Mouse (Mus musculus) kidney, postnatal 10 days (tissue): Measurements from ENCODE around the gene Gsdma2.
"Not testable (repeated sequence)": the region's sequence is repeated elsewhere in the genome, so short reads cannot be mapped to it uniquely, and the experiment has no call there.

Experiments
- DNase-seq: peaks from one replicate; pipeline ENCODE4 v3.0.0; 2021; ENCODE audit warnings: mixed read lengths

Gsdma2 gene

DNA sequence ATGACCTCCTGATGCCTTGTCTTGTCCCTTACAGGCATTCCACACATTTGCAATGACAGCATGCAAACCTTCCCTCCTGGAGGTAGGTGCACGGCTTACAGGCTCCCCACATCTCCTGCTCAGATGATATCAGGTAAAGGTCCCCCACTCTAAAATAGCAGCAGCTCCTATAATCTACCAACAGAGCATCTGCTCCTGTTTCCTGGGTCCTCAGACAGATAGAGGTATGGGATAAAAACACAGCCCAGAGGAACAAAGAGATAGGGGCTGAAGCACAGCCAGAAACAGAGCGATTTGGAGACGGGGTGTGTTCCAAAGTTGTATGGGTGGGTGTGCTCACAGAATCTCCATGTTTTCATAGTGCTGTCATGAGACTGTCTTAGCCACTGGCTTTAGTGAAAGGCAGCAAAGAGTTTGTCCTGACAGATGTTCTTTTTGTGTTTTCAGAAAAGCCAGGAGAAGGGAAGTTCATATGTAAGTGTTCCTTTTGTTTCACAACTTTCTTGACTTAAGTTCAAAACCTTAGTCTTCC is 24.8 kb downstream of the Gsdma2 start:
- no peak for DNase-seq

DNA sequence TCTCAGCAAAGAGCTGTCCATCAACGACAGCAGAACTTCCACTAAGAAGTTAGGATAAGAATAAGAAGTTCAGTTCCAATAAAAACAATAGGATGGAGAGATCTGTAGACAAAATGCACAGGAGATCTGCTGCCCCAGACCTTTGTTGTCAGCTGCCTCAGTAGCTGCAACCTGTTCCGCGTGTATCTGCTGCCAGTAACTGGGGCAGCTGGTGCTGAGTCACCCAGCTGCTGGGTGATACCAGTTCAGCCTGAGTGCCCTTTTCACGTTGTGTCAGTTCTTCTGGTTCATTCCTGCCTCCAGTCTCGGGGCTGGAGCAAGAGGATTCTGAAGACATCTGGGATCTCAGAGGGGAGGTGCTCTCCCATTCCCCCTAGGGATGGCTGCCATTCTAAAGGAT is 25.3 kb downstream of the Gsdma2 start:
- DNase-seq = no peak

DNA sequence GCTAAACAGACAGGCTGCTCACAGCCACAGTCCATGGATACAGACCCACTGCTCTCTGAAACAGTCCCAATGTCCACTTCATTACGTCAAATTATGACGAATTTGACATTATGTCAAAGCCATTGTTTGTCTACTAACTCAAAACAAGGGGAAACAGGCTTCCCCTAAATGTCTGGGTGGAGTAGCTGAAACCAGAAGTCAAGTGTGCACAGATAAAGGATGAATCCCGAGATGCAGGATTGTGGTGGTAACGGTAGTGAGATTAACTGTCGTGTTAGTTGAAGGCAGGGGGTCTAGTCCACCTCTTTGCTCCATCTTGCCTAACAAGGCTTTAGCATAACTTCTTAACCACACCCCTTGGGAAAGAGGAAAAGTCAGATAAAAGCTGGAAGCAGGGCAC is 25.9 kb downstream of the Gsdma2 start:
- no peak for DNase-seq

DNA sequence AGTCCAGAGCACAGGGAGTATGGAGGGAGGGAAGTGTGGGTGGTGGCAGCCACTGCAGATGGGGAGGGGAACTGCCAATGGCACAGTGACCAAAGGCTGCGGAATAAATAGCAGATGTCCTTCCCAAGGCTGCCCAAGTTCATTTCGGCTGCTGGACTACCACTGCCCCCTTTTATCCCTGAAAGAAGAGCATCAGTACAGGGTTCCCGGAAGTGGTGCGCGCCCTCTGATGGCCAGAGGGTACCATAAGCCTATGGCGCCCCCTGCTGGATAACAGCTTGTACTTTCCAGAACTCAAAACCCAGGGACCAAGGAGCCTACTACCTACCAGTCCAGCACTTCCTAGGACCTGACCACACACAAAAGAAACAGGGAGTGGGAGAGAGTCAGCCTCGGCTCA is 26.6 kb downstream of the Gsdma2 start:
- DNase-seq = peak; percentile 77

DNA sequence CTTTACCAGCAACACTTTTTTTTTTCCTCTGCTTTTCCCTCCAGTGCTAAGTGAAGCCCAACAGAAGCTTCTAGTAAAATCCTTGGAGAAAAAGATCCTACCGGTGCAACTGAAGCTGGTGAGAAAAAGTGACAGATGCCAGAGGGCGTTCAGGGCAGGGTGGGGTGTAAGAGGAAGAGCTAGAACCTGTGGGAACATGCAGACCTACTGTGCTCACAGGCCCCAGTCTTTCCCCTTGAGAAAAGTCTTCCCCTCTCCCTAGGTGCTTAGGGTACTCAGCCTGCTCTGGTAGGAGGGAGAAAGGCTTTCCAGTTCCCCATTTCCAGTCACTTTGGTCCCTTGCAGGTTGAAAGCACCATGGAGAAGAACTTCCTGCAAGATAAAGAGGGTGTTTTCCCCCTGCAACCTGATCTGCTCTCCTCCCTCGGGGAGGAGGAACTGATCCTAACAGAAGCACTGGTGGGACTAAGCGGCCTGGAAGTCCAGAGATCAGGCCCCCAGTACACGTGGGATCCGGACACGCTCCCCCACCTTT is 29.3 kb downstream of the Gsdma2 start:
- DNase-seq = no peak

DNA sequence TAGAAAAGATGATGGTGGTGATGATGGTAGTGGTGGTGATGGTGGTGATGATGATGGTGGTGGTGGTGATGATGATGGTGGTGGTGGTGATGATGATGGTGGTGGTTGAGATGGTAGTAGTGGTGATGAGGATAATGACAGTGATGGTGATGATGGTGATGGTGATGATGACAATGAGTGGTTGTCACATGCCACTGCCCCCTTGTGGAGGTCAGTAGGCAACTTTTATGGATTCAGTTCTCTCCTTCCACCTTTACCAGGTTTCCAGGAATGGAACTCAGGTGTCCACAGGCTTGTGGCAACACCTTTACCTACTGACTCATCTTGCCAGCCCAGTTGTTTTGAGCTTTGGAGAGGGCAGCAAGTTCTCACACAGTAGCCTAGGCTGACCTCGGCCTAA is 33.5 kb downstream of the Gsdma2 start:
- no peak for DNase-seq

DNA sequence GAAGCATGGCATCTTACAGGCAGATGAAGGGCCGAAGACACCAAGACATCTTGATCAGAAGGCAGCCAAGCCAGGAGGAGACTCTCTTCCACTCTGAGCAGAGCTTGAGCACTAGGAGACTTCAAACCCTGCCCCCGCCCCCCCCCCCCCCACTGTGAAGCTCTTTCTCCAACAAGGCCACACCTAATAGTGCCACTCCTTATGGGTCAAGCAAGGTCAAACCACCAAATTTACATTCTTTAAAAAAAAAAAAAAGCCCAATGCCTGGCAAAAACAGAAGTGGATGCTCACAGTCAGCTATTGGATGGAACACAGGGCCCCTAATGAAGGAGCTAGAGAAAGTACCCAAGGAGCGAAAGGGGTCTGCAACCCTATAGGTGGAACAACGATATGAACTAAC is 34.0 kb downstream of the Gsdma2 start:
- not testable (repeated sequence) for DNase-seq

DNA sequence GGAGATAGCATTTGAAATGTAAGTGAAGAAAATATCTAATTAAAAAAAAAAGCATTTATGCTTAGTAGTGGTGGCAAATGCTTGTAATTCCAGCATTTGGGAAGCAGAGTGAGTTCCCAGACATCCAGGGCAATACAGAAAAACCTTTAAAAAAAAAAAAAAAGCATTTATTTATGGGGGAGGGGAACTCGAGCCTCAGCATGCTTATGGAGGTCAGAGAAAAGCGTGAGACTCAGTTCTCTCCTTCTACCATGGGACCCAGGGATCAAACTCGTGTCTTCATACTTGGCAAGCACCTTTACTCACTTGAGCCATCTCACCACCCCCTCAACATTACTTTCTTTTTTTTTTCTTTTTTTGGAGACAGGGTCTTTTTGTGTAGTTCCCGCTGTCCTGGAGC is 34.6 kb downstream of the Gsdma2 start:
- no peak for DNase-seq

DNA sequence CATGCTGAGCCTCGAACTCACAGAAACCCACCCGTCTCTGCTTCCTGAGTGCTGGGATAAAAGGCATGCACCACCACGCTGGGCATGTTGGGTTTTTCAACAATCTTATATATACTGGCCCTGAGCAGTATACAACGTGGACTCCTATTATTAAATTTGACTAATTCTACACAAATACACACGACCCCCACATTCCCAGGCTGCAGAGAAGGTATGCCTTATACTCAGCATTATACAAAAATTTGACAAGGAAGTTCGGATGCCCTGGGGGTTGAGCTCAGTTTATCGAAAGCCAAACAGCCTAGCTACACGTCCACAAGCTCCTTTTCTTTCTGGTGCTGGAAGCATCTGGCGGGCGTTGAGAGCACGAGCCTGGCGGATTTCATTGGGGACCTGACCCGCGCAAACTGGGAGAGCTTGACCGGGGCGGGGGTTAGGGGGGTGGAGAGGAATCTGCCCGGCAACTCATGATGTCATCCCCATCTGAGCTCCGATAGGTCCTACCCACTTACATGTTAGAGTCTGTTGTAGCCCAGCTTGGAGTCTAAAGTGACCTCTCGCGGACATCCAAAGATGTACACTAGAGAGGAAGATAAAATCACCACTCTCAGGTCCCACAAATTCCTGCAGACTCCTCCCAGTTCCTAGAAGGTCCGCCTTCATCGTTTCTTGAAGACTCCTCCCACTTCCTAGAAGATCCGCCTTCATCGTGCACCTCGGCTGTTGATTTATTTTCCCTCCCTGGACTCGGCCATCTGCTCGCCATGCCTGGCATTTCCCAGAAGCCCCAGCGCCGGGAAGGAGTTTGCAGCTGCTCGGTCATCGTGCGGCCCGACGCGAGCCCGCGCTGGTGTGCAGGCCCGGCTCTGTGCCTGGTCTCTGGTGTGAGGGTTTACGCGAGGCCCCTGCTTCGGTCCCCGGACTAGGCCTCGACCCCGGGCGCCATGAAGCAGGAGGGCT is 35.5 kb downstream of the Gsdma2 start, which contains the start of gene Psmd3:
Gene Psmd3 (plus strand): TSS at position 769 of the 960 bp plus-strand sequence.
- peak; percentile 96 for DNase-seq

DNA sequence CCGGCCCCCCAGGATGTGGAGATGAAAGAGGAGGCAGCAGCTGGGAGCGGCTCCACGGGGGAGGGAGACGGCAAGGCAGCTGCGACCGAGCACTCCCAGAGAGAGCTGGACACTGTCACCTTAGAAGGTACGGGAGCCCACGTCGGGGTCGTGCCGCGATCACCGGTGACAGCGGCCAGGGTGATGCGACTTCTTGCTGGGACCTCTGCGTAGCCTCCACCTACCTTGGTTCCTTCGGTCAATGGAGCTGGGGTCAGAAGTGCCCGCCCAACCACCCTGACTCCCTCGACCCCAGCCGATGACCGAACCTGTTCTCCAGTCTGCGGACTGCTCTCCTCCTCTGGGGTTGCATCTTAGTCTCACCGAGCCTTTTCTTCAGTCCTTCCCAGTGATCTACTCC is 36.3 kb downstream of the Gsdma2 start:
- DNase-seq = no peak

DNA sequence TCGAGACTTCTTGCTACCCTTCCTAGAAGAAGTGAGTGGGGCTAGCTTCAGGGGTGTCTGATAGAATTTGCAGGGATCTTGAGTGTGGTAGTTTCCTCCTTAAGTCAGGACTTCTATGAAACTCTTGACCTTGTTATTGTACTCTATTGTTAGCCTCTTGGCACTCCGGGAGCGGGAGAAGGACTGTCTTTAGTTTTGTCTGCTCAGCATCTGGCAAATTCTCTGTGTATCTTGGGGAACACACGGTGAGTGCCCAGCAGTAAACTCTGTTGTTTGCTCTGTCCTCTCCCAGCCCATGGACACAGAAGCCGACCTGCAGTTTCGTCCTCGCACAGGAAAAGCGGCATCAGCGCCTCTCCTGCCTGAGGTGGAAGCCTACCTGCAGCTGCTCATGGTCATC is 39.1 kb downstream of the Gsdma2 start:
- no peak for DNase-seq

DNA sequence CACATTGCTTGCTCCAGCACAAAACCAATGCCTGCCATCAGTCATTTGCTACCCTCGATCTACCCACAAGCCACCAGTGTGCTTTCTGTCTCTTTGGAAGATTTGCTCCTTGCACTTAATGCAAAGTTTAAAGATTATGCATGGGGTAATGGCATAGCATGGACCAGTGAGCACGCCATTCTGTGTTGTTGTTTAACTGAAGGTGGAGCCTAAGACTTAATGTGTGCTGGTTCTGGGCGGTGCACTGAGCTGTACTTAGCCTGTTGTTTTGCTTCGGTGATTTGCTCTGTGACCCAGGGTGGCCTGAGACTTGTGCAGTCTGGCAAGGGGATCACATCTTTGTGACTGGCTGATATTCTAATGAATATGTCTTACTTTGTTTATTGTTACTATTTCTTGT is 40.4 kb downstream of the Gsdma2 start:
- peak; percentile 69 for DNase-seq

DNA sequence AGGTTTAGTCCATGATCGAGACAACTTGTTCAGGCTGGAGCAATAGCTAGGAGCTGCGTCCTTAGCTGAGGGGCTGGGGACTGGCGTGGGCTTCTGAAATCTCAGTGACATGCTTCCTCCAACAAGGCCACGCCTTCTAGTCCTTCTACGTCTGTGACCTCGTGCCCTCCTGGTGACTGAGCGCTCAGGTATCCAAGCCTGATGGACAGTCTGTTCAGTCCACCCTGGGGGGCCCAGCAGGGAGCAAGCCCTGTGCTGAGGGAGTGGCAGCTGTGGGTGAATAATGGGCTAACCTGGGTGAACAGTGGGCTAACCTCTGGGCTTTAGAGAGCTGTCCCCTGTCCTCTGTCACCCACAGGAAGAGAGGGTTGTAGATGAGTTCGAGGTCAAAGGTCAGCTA is 41.5 kb downstream of the Gsdma2 start:
- DNase-seq = no peak

DNA sequence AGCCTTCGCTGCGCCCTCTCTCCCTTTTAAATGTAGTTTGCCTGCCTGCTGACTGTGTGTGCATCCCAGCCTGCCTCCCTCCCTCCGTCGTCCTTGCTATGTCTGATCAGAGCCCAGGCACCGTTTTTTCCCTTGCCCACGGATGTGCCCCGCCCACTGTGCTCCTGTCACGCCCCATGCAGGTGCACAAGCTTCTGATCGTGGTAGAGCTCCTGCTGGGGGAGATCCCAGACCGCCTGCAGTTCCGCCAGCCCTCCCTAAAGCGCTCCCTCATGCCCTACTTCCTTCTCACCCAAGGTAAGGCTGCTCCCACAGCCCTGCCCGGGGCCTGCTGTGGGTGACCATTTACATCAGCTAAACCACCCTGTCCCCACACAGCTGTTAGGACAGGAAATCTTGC is 46.6 kb downstream of the Gsdma2 start:
- no peak for DNase-seq

DNA sequence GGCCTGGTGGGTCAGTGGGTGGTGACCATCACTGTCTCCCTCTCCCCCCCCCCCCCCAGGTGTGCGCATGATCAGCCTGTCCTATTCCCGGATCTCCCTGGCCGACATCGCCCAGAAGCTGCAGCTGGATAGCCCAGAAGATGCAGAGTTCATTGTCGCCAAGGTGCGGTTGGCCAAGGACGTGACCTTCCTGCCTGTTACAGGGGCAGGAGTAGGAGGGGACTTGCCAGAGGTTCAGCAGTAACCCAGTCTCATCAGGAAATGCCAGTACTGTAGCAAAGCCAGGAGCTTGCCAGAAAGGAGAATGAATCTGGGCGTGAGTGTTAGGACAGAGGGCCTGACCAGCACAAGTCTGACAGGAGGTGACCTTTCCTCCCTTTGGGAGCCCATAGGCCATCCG is 47.2 kb downstream of the Gsdma2 start:
- DNase-seq = no peak

DNA sequence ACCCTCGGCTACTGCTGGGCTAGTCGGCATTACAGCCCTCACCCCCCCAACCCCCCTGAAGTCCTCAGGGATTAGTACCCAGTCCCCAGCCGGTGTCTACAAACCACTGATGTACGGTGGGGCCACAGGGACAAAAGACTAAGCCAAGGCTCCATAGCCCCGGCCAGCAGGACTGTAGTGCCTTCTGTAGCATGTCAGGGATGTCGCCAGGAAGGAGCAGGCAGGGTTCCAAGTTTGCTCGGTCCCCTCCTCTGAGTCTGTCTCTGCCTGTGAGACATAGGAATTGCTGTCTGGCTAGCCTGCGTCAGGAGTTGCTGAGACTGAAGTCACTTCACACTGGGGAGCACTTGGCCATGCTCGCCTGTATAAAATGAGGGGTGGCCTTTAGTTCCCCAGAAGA is 47.7 kb downstream of the Gsdma2 start:
- DNase-seq = peak; percentile 47

DNA sequence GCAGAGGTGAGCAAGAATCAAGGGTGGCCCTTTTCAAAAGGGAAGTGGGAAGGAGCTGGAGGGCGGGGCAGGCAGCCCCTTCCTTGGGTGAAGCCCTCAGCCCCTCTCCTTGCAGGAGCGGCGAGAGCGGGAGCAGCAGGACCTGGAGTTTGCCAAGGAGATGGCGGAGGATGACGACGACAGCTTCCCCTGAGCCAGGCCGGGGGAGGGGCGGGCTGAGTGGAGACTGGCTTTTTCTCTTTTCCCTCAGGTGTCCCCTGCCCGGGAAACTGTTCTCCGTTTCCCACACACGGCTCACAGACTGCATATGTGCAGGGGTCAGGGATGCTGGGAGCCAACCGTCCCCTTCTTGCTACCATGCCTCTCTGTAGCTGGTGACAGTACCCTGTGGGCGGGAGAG is 48.8 kb downstream of the Gsdma2 start:
- DNase-seq = no peak

DNA sequence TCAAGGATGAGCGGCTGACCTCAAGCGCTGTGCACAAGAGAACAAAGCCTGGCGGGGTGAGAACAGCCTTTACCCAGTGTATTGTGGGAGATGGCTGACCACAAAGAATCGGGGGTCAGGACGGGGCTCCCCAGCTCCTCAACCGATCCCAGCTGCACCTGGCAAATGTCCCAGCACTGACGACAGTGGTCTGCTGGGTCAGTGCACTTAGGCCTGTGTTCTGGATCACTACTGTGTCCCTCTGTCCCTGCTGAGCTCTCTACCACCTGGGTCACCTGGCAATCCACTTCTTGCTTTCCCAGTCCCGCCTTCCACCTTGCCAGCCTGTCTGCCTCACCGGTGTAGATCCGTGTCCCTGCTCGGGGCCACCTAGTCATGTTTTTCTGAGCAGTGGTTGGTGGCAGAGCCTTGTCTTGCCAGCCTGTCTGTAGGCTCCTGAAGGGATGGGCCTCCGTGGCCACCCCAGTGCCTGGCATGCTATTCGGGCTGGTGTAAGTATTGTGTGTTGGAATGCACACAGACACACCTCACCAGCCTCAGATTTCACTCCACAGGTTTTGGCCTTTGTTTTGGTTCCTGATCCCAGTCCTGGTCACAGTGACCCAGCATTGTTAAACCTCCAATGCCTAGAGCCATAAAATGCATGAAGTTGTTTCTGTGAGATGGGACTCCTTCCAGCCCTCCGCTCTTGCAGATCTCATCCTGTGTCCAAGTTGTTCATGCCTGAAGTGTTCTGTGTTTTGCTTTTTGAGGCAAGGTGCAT is 50.1 kb downstream of the Gsdma2 start:
- peak; percentile 67 for DNase-seq

DNA sequence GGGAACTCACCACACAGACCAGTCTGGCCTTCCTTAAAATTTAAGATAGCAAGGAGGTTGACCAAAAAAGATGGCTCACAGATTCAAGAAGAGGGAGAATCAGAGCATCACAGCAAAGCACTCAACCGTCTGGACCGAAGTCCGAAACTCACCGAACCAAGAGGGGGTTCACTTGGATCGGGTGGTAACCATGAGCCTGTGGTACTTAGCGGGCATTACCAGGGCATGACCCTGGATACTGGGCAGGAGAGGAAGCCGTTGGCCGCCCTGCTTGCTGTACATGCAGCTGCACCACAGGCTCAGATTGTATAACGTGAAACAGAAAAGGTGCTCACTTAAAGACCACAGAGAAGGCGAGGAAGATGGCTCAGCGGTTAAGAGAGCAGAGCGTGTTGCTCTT is 50.7 kb downstream of the Gsdma2 start:
- DNase-seq = no peak

DNA sequence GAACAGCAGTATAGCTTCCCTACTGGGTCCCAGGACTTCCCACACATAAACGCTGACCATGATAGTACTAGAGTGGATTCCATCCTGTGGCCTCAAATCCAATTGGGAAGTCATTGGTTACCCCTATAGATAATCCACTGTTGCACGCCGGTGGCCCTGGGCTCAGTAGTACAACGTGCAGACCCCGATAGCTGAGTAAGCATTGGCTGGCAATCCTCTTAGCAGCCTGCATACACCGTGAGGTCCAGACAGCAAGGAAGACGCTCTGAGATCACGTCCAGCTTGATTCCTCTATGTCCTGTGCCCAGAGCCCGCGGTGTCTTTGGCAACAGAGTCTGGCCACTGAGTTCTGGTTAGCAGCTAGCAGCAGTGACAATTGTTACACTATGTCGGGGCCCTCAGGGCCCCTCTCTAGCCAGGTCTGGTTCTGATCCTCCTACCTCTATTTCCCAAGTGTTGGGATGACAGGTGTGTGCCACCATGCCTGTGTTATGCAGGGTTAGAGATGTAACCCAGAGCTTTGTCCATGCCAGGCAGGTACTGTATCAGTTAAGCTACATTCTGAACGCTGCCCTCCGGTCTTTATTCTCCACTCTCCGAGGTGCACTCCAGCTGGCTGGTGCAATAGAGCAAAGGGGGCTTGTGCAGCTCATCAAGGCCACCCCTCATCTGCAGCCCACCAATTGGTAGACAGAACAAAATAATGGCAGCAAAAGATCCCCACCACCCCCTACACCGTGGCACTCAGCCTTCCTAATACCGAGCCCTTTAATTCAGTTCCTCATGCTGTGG is 52.5 kb downstream of the Gsdma2 start:
- DNase-seq = no peak

DNA sequence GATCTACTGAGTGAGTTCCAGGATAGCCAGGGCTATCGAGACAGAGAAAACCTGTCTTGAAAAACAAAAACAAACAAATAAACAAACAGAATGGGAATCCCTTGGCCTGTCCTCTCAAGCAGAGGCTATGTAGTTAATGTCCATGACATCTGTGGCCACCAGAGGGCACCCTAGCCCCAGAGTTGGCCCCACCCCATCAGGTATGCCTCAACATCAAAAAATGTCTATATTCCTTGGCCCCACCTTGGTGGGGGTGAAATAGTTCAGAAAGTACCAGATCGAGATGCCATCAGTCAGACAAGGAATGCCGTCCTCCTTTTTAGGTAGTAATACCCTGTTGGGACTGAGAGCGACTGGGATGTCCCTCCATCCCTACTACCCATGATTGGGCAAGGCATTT is 53.4 kb downstream of the Gsdma2 start:
- DNase-seq = peak; percentile 90

DNA sequence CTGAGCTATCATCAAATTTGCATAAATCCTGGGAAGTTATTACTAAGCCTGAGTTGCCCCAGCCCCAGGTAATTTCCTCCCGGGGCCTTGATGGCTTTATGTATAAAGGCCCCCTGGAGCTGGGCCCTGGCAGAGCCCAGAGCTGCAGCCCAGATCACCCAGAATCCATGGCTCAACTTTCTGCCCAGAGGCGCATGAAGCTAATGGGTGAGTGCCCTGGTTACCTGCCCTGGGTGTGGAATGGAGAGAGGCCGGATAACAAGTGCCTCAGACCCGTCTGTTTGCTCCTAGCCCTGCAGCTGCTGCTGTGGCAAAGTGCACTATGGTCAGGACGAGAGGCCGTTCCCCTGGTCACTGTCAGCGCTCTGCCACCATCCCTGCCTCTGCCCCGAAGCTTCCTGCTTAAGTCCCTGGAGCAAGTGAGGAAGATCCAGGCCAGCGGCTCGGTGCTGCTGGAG is 54.7 kb downstream of the Gsdma2 start, which contains the start of gene Csf3:
Gene Csf3 (plus strand): TSS at position 51 of the 458 bp plus-strand sequence.
- no peak for DNase-seq
